Mouse (Mus musculus) layer of hippocampus, adult 2 months (tissue): ENCODE measurements around the gene Serpinh1. TPM values are rescaled to one million over a fixed set of nuclear protein-coding genes. Genes with fewer than 3 reads are reported as not detected.
A peak's percentile ranks its signal among the peaks of the same experiment; 100 is the strongest.

Experiments
- DNase-seq, 2 experiments: peaks; one replicate each; pipeline ENCODE4 v3.0.0; 2022; ENCODE audit warnings: low spot score in 2 of 2
- H3K27ac ChIP-seq: fragments of 200-600 bp; 2 replicates; pipeline ENCODE4 v1.8.1; 2022
- H3K4me3 ChIP-seq: fragments of 200-600 bp; 2 replicates; pipeline ENCODE4 v1.8.1; 2022; ENCODE audit warnings: mild to moderate bottlenecking
- CTCF ChIP-seq: fragments of 200-600 bp; conservative IDR thresholded peaks from 2 replicates; pipeline ENCODE4 v1.8.1; 2022; ENCODE audit warnings: antibody characterized with exemption, mild to moderate bottlenecking, moderate library complexity
- total RNA-seq, 2 experiments: library from RNA; stranded (reverse); gene quantifications; 2 replicates each; pipeline ENCODE4 v1.2.3; 2021

The Serpinh1 gene
- total RNA-seq, 2 experiments from 2014 or later: 20.7 to 21.1 TPM

- TF ChIP-seq CTCF: no peak
- Histone ChIP-seq H3K4me3 (no peak overlapping the region), H3K27ac (peak overlapping the region; percentile 82)
- DNase-seq: peak in 1 of 2 experiments; percentile 67
These were observed 7.2 kb upstream of the Serpinh1 start for GRCm38 (mm10) chr7:99360021-99360802.

GRCm38 (mm10) chr7:99358371-99358770 is 5.3 kb upstream of the Serpinh1 start:
- no peak for DNase-seq
- Histone ChIP-seq H3K4me3 (no peak overlapping the region), H3K27ac (no peak overlapping the region)
- TF ChIP-seq CTCF: no peak

- DNase-seq: no peak
- peak overlapping the region; percentile 83; the same call in 1 of the 2 replicates for H3K27ac ChIP-seq
- TF ChIP-seq CTCF: no peak
- no peak overlapping the region for H3K4me3 ChIP-seq
These were observed 4.2 kb upstream of the Serpinh1 start for GRCm38 (mm10) chr7:99357201-99357600.

- Histone ChIP-seq H3K4me3 (no peak overlapping the region; the same call in 1 of the 2 replicates), H3K27ac (peak overlapping the region; percentile 83)
- no peak for TF ChIP-seq CTCF
- no peak for DNase-seq
These were observed 3.3 kb upstream of the Serpinh1 start for GRCm38 (mm10) chr7:99356244-99356930.

GRCm38 (mm10) chr7:99355731-99356131 is 2.7 kb upstream of the Serpinh1 start:
- peak overlapping the region; percentile 17 for H3K4me3 ChIP-seq
- TF ChIP-seq CTCF: no peak
- DNase-seq: peak; percentile 55 to 74
- H3K27ac ChIP-seq: peak overlapping the region; percentile 83

GRCm38 (mm10) chr7:99351802-99352517 is 1.1 kb downstream of the Serpinh1 start:
- DNase-seq: no peak

GRCm38 (mm10) chr7:99351104-99351801 is 1.8 kb downstream of the Serpinh1 start:
- no peak for DNase-seq
- no peak for TF ChIP-seq CTCF
- H3K4me3 ChIP-seq: peak overlapping the region; percentile 56
- peak overlapping the region; percentile 84 for H3K27ac ChIP-seq

More at GRCm38 (mm10) chr7:99351802-99352517, 1.1 kb downstream of the Serpinh1 start:
- no peak for TF ChIP-seq CTCF
- peak overlapping the region; percentile 84 for H3K27ac ChIP-seq
- peak overlapping the region; percentile 56 for H3K4me3 ChIP-seq

GRCm38 (mm10) chr7:99349782-99350720 is 3.0 kb downstream of the Serpinh1 start:
- no peak for DNase-seq
- TF ChIP-seq CTCF: no peak
- Histone ChIP-seq H3K4me3 (no peak overlapping the region), H3K27ac (no peak overlapping the region)

- Histone ChIP-seq H3K4me3 (no peak overlapping the region), H3K27ac (no peak overlapping the region)
- no peak for TF ChIP-seq CTCF
- DNase-seq: no peak
These were observed 4.2 kb downstream of the Serpinh1 start for GRCm38 (mm10) chr7:99348883-99349282.

- no peak for DNase-seq
- Histone ChIP-seq H3K27ac (no peak overlapping the region), H3K4me3 (no peak overlapping the region)
- TF ChIP-seq CTCF: no peak
These were observed 5.8 kb downstream of the Serpinh1 start for GRCm38 (mm10) chr7:99347268-99347667.

GRCm38 (mm10) chr7:99343577-99343976 is 9.5 kb downstream of the Serpinh1 start:
- DNase-seq: no peak
- no peak for TF ChIP-seq CTCF

GRCm38 (mm10) chr7:99340736-99341135 is 12.3 kb downstream of the Serpinh1 start:
- DNase-seq: no peak
- H3K4me3 ChIP-seq: no peak overlapping the region
- H3K27ac ChIP-seq: no peak overlapping the region
- TF ChIP-seq CTCF: no peak

More at GRCm38 (mm10) chr7:99343577-99343976, 9.5 kb downstream of the Serpinh1 start:
- Histone ChIP-seq H3K27ac (no peak overlapping the region), H3K4me3 (no peak overlapping the region)
